Mouse (Mus musculus) urinary bladder, postnatal 10 days (tissue): ENCODE measurements around the gene Tyro3.

ENCODE experiments used
- DNase-seq: peaks from one replicate; pipeline ENCODE4 v3.0.0; 2022; ENCODE audit warnings: low spot score

Gene Tyro3

GRCm38 (mm10) chr2:119855310-119855850, 57.8 kb downstream of the Tyro3 start:
- no peak for DNase-seq

GRCm38 (mm10) chr2:119857341-119857740, 59.8 kb downstream of the Tyro3 start:
- DNase-seq = no peak

GRCm38 (mm10) chr2:119864484-119864883, 67.0 kb downstream of the Tyro3 start:
- no peak for DNase-seq
